Mouse (Mus musculus): ENCODE results near the gene Hsd11b1.

DNA sequence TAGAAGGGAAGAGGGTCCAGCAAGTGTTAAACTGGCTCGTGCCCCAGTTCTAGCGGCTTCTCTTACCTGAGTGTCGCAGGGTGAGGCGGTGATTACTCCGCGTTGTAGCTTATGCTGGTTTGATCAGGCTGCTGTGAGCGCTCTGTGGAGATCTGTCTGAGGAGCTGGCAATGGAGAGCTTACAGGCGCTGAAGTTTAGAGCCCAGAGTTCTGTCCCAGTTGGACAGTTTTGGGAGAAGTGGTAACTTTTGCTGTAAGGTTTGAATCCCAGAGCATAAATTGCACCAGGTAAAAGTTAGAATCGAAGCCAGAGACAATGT is 90.1 kb downstream of the Hsd11b1 start:
- TF ChIP-seq ZC3H11A (IDR thresholded peaks at IDR 0.05; ENCODE audit: low read depth, low read length) (no peak), EP300 (IDR thresholded peaks at IDR 0.05; ENCODE audit: low read length) (no peak), CTCF (conservative IDR thresholded peaks at IDR 0.05 in 1 of 2, IDR thresholded peaks at IDR 0.05 in 1 of 2; ENCODE audit: low read depth in 2 of 2, low read length in 2 of 2) (no peak), HCFC1 (IDR thresholded peaks at IDR 0.05; ENCODE audit: low read depth, low read length) (no peak), MAX (IDR thresholded peaks at IDR 0.05; ENCODE audit: low read length) (no peak; the same call in 1 of the 2 replicates)
